Mouse (Mus musculus) spleen, embryonic (tissue): Measurements from ENCODE around the gene Fam83e.

Source experiments
- CTCF ChIA-PET: fragments of 350-600 bp; sonication (Branson Sonifier 250); formaldehyde crosslinking; loops from one replicate; lab custom pipeline; 2022; lab: Charles Lee

Fam83e gene

GRCm38 (mm10) chr7:45720413-45721233 lies at the start of gene Fam83e:
Fam83e (plus strand) TSS chr7:45721212.
- CTCF ChIA-PET: no interaction called here

- CTCF ChIA-PET: no interaction called here
Observed at GRCm38 (mm10) chr7:45677627-45678295, 43.3 kb upstream of the Fam83e start.

DNA sequence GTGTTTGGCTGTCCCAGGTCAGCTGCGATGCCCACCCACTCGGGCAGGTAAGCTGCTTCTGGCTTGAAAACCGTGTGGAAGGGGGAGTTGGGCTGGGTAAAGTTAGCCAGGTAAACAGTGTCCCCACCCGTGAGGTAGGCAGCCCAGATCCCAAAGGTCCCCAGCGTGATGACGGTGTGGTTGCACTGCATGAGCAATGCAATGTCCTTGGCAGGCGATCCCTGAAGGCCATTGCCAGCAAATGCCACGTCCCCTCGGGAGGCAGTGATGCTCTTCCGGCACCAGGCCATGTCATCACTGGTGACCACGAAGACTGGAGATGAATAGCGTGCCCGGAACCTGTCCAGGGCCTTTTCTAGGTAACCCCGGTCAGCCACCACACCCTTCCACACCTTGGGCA lies 42.5 kb upstream of the Fam83e start:
- CTCF ChIA-PET: no interaction called here

GRCm38 (mm10) chr7:45679966-45680621 lies 40.9 kb upstream of the Fam83e start:
- CTCF ChIA-PET: no interaction called here

DNA sequence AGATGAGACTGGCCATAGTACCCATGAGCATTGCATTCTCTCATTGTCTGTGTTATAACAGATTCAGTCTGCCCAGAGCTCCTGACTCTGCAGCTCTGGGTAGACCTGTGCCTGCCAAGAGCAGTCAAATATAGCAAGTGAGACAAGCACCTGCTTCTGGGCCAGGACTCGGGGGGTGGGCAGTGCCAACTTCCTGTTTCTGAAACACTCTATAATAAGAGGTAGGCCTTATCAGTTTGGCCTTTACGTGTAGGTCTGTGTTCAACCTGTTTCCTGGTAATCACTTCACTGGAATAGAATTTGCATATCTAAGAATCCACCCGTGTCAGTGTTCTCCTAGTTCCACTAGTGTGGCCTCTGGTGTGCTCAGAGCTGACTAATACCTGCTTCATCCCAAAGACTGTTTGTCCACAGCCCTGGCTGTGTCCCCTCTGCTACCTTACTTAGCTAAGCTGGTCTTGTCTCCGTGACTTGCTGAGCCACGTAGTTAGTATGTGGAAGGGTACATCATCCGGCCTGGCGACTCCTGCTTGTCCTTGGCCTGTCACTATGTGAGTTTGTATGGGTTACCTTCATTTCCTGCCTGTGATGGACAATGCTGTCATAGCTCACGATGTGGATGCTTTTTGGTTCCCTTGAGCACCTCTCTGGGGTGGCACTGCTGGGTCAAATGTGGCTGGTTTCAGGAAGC lies 39.8 kb upstream of the Fam83e start:
- CTCF ChIA-PET: interaction anchor here (0.9 kb wide), 1 partner anchor 15 kb away, joined by 3 read pairs; the partner anchor contains the start of gene Fut2

GRCm38 (mm10) chr7:45682144-45683126 lies 38.6 kb upstream of the Fam83e start:
- CTCF ChIA-PET: interaction anchor here (0.6 to 1.2 kb wide), 3 partner anchors 18 to 128 kb away, joined by 3 to 7 read pairs (median 4); partner anchors contain the start of gene Dbp

DNA sequence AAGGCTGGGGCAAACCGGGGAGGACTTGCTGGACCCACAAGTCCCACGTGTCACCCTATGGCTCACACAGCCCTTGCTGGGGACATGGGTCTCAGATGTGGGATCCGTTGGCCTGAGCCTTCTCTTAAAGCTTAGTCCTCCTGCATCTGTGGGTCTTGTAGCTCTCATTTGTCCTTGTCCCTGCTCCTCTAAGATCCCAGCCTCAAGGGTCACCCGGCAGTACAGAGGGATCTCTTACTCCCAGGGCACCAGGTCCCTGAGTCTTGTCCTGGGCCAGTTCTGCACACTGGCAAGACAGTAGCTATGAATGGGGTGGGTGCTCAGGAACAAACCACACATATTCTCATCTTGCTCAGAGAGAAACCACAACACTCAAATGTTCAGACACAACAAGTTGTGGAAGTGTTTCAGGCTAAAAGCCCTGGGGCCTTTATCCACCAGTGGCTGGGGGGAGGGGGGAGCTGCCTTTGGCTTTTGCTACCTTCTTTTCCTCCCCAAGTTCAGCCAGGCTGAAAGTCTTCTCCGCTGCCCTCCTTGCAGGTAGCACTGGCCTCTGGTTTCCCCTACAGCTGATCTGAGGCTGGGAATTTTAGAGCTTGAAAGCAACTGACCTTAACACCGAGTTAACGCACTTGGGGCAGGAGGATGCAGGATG lies 37.5 kb upstream of the Fam83e start, which contains the start of gene Ntn5:
Gene Ntn5, plus strand, starts transcription at position 627 of the 655 bp plus-strand sequence.
- CTCF ChIA-PET: interaction anchor here (0.6 to 1.2 kb wide), 2 partner anchors 21 to 922 kb away, joined by 3 to 4 read pairs; partner anchors contain the start of gene Dbp

- CTCF ChIA-PET: no interaction called here
Observed at GRCm38 (mm10) chr7:45685811-45686210, 35.2 kb upstream of the Fam83e start.

DNA sequence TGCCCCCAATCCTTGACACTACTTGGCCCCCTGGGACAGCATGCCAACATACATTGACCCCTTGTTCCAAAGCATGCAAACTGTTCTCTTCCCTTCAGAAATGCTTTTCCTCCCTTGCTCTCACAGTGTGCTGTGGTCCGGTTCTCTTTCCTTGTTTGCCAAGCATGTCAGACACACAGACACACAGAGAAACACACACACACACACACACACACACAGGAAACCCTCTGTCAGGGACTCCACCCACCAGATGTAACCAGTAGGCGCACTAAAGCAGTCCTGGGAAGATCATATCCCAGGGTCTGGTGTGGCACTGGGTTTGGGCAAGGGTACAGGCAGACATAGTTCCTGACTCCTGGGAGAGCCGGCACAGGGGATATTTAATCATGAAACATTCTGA lies 34.2 kb upstream of the Fam83e start:
- CTCF ChIA-PET: no interaction called here

- CTCF ChIA-PET: no interaction called here
Observed at GRCm38 (mm10) chr7:45689099-45689498, 31.9 kb upstream of the Fam83e start.

DNA sequence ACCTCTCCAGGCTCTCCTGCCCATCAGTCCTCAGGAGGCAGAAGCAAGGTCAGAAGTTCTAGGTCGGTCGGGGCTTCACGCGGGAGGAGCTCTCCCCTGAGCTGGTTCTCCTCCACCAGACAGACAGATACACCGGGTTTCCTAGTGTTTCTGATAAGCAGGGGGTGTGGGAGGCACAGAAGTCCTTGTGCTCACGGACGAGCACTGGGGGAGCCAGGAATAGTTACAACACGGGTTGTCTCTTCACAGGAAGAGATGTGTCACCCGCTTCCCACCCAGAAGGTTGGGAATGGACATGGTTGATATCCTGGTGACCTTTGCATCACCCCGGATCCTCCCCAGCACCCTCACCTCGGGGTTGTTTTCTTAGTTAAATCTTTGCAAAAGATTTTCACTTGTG lies 31.2 kb upstream of the Fam83e start:
- CTCF ChIA-PET: no interaction called here

DNA sequence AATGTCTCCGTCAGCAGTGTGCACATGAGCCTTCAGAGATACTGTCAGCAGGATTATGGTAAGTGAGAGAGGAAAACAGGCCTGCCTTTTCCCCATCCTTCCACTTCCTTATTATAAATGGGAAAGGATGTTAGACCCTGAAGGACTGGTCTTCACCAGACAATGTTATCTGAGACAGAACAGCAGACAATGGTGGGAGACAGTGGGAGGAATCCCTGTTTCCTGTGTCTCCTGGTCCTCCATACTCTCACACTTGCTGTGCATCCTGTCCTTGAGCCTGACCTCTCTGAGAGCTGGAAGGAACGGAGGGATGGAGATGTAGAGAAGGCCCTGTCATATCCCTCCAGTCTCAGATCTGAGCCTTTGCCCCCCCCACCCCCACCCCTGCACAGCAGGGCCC lies 28.6 kb upstream of the Fam83e start:
- CTCF ChIA-PET: no interaction called here

GRCm38 (mm10) chr7:45693921-45694591 lies 27.0 kb upstream of the Fam83e start, which contains the start of gene Sec1:
Sec1 (minus strand) TSS chr7:45694402.
- CTCF ChIA-PET: no interaction called here

GRCm38 (mm10) chr7:45695098-45695497 lies 25.9 kb upstream of the Fam83e start:
- CTCF ChIA-PET: no interaction called here

- CTCF ChIA-PET: interaction anchor here (0.6 kb wide), 1 partner anchor 1387 kb away, joined by 3 read pairs; no protein-coding TSS in a partner anchor
Observed at GRCm38 (mm10) chr7:45697894-45698293, 23.1 kb upstream of the Fam83e start.

- CTCF ChIA-PET: interaction anchor here (0.8 kb wide), 1 partner anchor 250 kb away, joined by 3 read pairs; no protein-coding TSS in a partner anchor
Observed at GRCm38 (mm10) chr7:45699523-45700141, 21.4 kb upstream of the Fam83e start, which contains the start of gene Car11. Car11 (plus strand) TSS chr7:45699843.

- CTCF ChIA-PET: interaction anchor here (0.8 to 1.2 kb wide), 2 partner anchors 18 to 251 kb away, joined by 3 read pairs; no protein-coding TSS in a partner anchor
Observed at GRCm38 (mm10) chr7:45700301-45701015, 20.6 kb upstream of the Fam83e start.
